Mouse (Mus musculus): ENCODE measurements at regions not wholly inside any gene's neighbourhood (a gene's known extent, or its start where the extent isn't known, plus 50 kb on each side); places are given as distances from the start of the nearest gene placed in this dataset.

GRCm38 (mm10) chrX:93049755-93050143 lies 236.5 kb upstream of the Arx start:
- ATAC-seq (replicated peaks; ENCODE audit: insufficient number of reproducible peaks, low FRiP score, low TSS enrichment, low read depth) (no peak), DNase-seq (ENCODE audit: low spot score) (no peak)
- Histone ChIP-seq H3K9me3 (replicated peaks; ENCODE audit: control insufficient read depth, low read length) (no peaks in the 10 kb centered on the region), H3K27me3 (ENCODE audit: control insufficient read depth, insufficient read depth, low read length) (no peaks in the 10 kb centered on the region), H3K27ac (replicated peaks; ENCODE audit: low read depth, low read length) (no peak overlapping the region), H3K36me3 (replicated peaks; ENCODE audit: control insufficient read depth, insufficient read depth, low read depth, low read length) (no peaks in the 10 kb centered on the region), H3K4me3 (ENCODE audit: low read depth, low read length) (no peak overlapping the region), H3K4me2 (ENCODE audit: low read depth, low read length) (no peak overlapping the region), H3K4me1 (ENCODE audit: control insufficient read depth, insufficient read depth, low read length) (no peaks in the 10 kb centered on the region), H3K9ac (replicated peaks; ENCODE audit: low read length) (no peak overlapping the region)
- WGBS = 84% methylated on average over 3 of the region's 3 CpGs

GRCm38 (mm10) chrX:93059533-93059932 lies 226.7 kb upstream of the Arx start:
- 82% methylated on average over 4 of the region's 4 CpGs for WGBS
- no peak overlapping the region for H3K4me3 ChIP-seq (ENCODE audit: low read depth, low read length)
- no peaks in the 10 kb centered on the region for H3K9me3 ChIP-seq (replicated peaks; ENCODE audit: control insufficient read depth, low read length)
- H3K4me2 ChIP-seq (ENCODE audit: low read depth, low read length) = no peak overlapping the region
- no peak overlapping the region for H3K9ac ChIP-seq (replicated peaks; ENCODE audit: low read length)
- DNase-seq (ENCODE audit: low spot score) (no peak), ATAC-seq (replicated peaks; ENCODE audit: insufficient number of reproducible peaks, low FRiP score, low TSS enrichment, low read depth) (no peak)
- H3K4me1 ChIP-seq (ENCODE audit: control insufficient read depth, insufficient read depth, low read length) = no peaks in the 10 kb centered on the region
- no peak overlapping the region for H3K27ac ChIP-seq (replicated peaks; ENCODE audit: low read depth, low read length)
- H3K36me3 ChIP-seq (replicated peaks; ENCODE audit: control insufficient read depth, insufficient read depth, low read depth, low read length) = no peaks in the 10 kb centered on the region
- H3K27me3 ChIP-seq (ENCODE audit: control insufficient read depth, insufficient read depth, low read length) = no peaks in the 10 kb centered on the region

- no peaks in the 10 kb centered on the region for H3K4me1 ChIP-seq (ENCODE audit: control insufficient read depth, insufficient read depth, low read length)
- H3K4me3 ChIP-seq (ENCODE audit: low read depth, low read length) = no peak overlapping the region
- no peak for ATAC-seq (replicated peaks; ENCODE audit: insufficient number of reproducible peaks, low FRiP score, low TSS enrichment, low read depth)
- no peaks in the 10 kb centered on the region for H3K36me3 ChIP-seq (replicated peaks; ENCODE audit: control insufficient read depth, insufficient read depth, low read depth, low read length)
- no peak for DNase-seq (ENCODE audit: low spot score)
- no peaks in the 10 kb centered on the region for H3K9me3 ChIP-seq (replicated peaks; ENCODE audit: control insufficient read depth, low read length)
- H3K27me3 ChIP-seq (ENCODE audit: control insufficient read depth, insufficient read depth, low read length) = no peaks in the 10 kb centered on the region
- H3K27ac ChIP-seq (replicated peaks; ENCODE audit: low read depth, low read length) = no peak overlapping the region
- H3K9ac ChIP-seq (replicated peaks; ENCODE audit: low read length) = no peak overlapping the region
- H3K4me2 ChIP-seq (ENCODE audit: low read depth, low read length) = no peak overlapping the region
- WGBS = 70% methylated on average over 7 of the region's 7 CpGs
Measured at GRCm38 (mm10) chrX:93068884-93069283, 217.4 kb upstream of the Arx start.

DNA sequence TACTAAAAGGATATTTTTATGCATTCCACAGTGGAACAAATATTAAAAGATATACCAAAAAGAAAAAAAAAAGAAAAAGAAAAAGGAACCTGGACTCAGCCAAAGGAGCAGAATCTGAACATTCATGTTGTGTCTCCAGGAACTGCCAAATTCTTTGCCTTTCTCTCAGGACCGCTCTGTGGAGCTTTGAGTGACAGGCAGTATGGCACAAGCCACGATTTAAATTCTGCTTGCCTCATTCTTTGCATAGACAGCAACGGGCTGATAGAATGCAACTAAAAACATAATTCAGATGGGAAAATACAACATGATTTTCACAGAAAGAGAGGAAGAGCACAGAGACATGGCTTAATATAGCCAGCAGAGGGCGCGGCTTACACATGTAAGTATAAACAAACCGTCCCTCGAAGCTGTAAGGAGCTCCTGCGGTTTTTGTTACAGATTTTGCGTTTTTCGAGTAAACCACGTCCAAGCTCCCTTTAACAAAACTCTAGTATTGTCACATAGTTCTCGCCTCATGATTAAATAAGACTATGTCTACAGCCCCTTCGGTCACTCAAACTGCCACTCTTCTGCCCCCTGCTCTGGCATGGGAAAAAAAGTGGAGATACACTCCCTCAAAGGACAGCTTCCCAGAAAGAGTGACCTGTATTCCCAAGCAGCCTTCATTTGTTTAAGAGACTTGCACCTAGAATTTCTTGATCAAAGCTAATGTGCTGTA lies 216.5 kb upstream of the Arx start:
- WGBS = 18% methylated on average over 13 of the region's 13 CpGs
- H3K9ac ChIP-seq (replicated peaks; ENCODE audit: low read length) = no peak overlapping the region; the same call in 1 of the 2 replicates
- no peaks in the 10 kb centered on the region for H3K4me1 ChIP-seq (ENCODE audit: control insufficient read depth, insufficient read depth, low read length)
- ATAC-seq (replicated peaks; ENCODE audit: insufficient number of reproducible peaks, low FRiP score, low TSS enrichment, low read depth) (no peak), DNase-seq (ENCODE audit: low spot score) (peak; percentile 82)
- H3K27me3 ChIP-seq (ENCODE audit: control insufficient read depth, insufficient read depth, low read length) = no peaks in the 10 kb centered on the region
- H3K9me3 ChIP-seq (replicated peaks; ENCODE audit: control insufficient read depth, low read length) = no peaks in the 10 kb centered on the region
- H3K4me2 ChIP-seq (ENCODE audit: low read depth, low read length) = no peak overlapping the region
- H3K27ac ChIP-seq (replicated peaks; ENCODE audit: low read depth, low read length) = no peak overlapping the region
- H3K36me3 ChIP-seq (replicated peaks; ENCODE audit: control insufficient read depth, insufficient read depth, low read depth, low read length) = no peaks in the 10 kb centered on the region
- H3K4me3 ChIP-seq (ENCODE audit: low read depth, low read length) = 0 out of 2 replicates have a peak overlapping the region, but pooled peaks have one; percentile 12

DNA sequence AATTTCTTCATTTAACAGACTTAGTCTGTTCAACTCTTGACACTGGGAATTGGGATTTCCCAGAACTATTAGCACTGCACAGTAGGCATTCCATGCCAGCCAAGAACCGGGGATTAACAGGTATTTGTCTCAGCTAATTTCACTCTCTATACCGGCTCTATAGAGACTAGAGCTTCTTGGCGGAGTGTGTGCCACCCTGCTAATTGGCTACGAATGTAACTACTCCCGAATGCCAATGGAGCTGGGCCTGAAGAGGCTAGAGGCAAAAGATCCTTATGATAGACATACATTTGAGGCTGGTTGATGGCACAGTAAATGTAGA lies 216.0 kb upstream of the Arx start:
- Histone ChIP-seq H3K9ac (replicated peaks; ENCODE audit: low read length) (no peak overlapping the region), H3K36me3 (replicated peaks; ENCODE audit: control insufficient read depth, insufficient read depth, low read depth, low read length) (no peaks in the 10 kb centered on the region), H3K27ac (replicated peaks; ENCODE audit: low read depth, low read length) (no peak overlapping the region), H3K4me2 (ENCODE audit: low read depth, low read length) (no peak overlapping the region), H3K4me3 (ENCODE audit: low read depth, low read length) (no peak overlapping the region), H3K9me3 (replicated peaks; ENCODE audit: control insufficient read depth, low read length) (no peaks in the 10 kb centered on the region), H3K27me3 (ENCODE audit: control insufficient read depth, insufficient read depth, low read length) (no peaks in the 10 kb centered on the region), H3K4me1 (ENCODE audit: control insufficient read depth, insufficient read depth, low read length) (no peaks in the 10 kb centered on the region)
- ATAC-seq (replicated peaks; ENCODE audit: insufficient number of reproducible peaks, low FRiP score, low TSS enrichment, low read depth) (no peak), DNase-seq (ENCODE audit: low spot score) (no peak)
- 40% methylated on average over 5 of the region's 5 CpGs for WGBS

GRCm38 (mm10) chrX:93088976-93089375 lies 197.3 kb upstream of the Arx start:
- Histone ChIP-seq H3K9me3 (replicated peaks; ENCODE audit: control insufficient read depth, low read length) (no peaks in the 10 kb centered on the region), H3K4me1 (ENCODE audit: control insufficient read depth, insufficient read depth, low read length) (no peaks in the 10 kb centered on the region), H3K9ac (replicated peaks; ENCODE audit: low read length) (no peak overlapping the region), H3K27me3 (ENCODE audit: control insufficient read depth, insufficient read depth, low read length) (no peaks in the 10 kb centered on the region), H3K36me3 (replicated peaks; ENCODE audit: control insufficient read depth, insufficient read depth, low read depth, low read length) (no peaks in the 10 kb centered on the region), H3K4me2 (ENCODE audit: low read depth, low read length) (no peak overlapping the region), H3K4me3 (ENCODE audit: low read depth, low read length) (no peak overlapping the region), H3K27ac (replicated peaks; ENCODE audit: low read depth, low read length) (no peak overlapping the region)
- ATAC-seq (replicated peaks; ENCODE audit: insufficient number of reproducible peaks, low FRiP score, low TSS enrichment, low read depth) (no peak), DNase-seq (ENCODE audit: low spot score) (peak; percentile 1)
- 30% methylated on average over 3 of the region's 3 CpGs for WGBS

DNA sequence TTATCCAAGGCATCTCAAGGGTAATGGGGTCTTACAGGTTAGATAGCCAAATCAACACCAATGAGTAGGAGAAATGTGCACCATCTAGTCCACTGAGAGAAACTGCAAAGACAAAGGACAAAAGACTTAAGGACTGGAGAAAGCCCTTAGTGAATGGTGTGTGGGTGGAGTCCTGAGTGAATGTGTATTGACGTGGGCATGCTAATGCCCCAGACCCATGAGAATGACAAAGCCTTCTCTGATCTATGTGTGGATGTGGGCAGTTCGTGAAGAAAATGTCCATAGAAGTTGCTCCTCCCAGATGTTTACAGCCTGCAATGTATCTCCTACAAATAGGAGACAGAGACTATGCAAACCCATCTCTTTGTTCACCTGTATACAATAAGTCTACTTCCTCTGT lies 188.7 kb upstream of the Arx start:
- no peak for ATAC-seq (replicated peaks; ENCODE audit: insufficient number of reproducible peaks, low FRiP score, low TSS enrichment, low read depth)
- H3K27ac ChIP-seq (replicated peaks; ENCODE audit: low read depth, low read length) = no peak overlapping the region
- no peaks in the 10 kb centered on the region for H3K4me1 ChIP-seq (ENCODE audit: control insufficient read depth, insufficient read depth, low read length)
- H3K9me3 ChIP-seq (replicated peaks; ENCODE audit: control insufficient read depth, low read length) = no peaks in the 10 kb centered on the region
- no peaks in the 10 kb centered on the region for H3K27me3 ChIP-seq (ENCODE audit: control insufficient read depth, insufficient read depth, low read length)
- H3K4me3 ChIP-seq (ENCODE audit: low read depth, low read length) = no peak overlapping the region
- 69% methylated on average over 2 of the region's 2 CpGs for WGBS
- H3K36me3 ChIP-seq (replicated peaks; ENCODE audit: control insufficient read depth, insufficient read depth, low read depth, low read length) = no peaks in the 10 kb centered on the region
- H3K4me2 ChIP-seq (ENCODE audit: low read depth, low read length) = no peak overlapping the region
- no peak overlapping the region for H3K9ac ChIP-seq (replicated peaks; ENCODE audit: low read length)
- no peak for DNase-seq (ENCODE audit: low spot score)

- H3K27ac ChIP-seq (replicated peaks; ENCODE audit: low read depth, low read length) = no peak overlapping the region
- 62% methylated on average over 4 of the region's 4 CpGs for WGBS
- H3K9ac ChIP-seq (replicated peaks; ENCODE audit: low read length) = no peak overlapping the region
- no peaks in the 10 kb centered on the region for H3K36me3 ChIP-seq (replicated peaks; ENCODE audit: control insufficient read depth, insufficient read depth, low read depth, low read length)
- H3K9me3 ChIP-seq (replicated peaks; ENCODE audit: control insufficient read depth, low read length) = no peaks in the 10 kb centered on the region
- H3K4me2 ChIP-seq (ENCODE audit: low read depth, low read length) = no peak overlapping the region
- ATAC-seq (replicated peaks; ENCODE audit: insufficient number of reproducible peaks, low FRiP score, low TSS enrichment, low read depth) = no peak
- no peaks in the 10 kb centered on the region for H3K4me1 ChIP-seq (ENCODE audit: control insufficient read depth, insufficient read depth, low read length)
- DNase-seq (ENCODE audit: low spot score) = no peak
- H3K4me3 ChIP-seq (ENCODE audit: low read depth, low read length) = no peak overlapping the region
- H3K27me3 ChIP-seq (ENCODE audit: control insufficient read depth, insufficient read depth, low read length) = no peaks in the 10 kb centered on the region
Measured at GRCm38 (mm10) chrX:93107930-93108567, 178.2 kb upstream of the Arx start.
